Mouse (Mus musculus): ENCODE data around the gene Rpl23a. TPM values are rescaled to one million over a fixed set of nuclear protein-coding genes. Genes with fewer than 3 reads are reported as not detected.
A peak's percentile ranks its signal among the peaks of the same experiment; 100 is the strongest.

The Rpl23a gene
- polyA plus RNA-seq, 1 experiment: 125 TPM

DNA sequence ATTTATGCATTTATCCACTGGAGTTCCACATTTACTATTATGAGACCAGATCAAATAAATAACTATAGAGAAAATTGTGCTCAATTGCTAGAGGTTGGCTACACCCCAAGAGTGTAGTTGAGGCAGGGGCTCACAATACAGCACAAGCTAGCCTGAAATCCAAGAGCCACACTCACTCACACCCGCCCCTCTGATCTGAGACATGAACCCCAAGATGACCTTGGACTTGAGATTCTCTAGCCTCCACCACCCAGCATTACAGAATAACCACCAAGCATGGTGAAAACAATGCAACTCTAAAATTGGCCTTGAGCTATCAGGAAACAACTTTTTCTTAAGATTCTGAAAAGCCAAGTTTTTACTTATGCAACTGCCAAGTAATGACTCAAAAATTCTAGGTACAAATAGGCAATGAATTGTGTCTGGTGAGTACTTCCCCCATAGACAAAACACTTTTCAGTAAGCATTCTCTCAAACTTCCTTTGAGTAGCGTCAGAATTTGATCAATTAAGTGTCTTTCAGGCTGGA, 1.5 kb downstream of the Rpl23a start:
- Histone ChIP-seq H3K27ac (ENCODE audit: control insufficient read depth, insufficient read depth, low read depth, low read length) (no peak overlapping the region), H3K4me1 (ENCODE audit: control insufficient read depth, insufficient read depth, low read length) (peaks cover 22% of the 10 kb centered on the region), H3K4me3 (ENCODE audit: control insufficient read depth, low read depth, low read length) (no peak overlapping the region), H3K27me3 (ENCODE audit: control insufficient read depth, insufficient read depth, low read length) (no peaks in the 10 kb centered on the region), H3K36me3 (ENCODE audit: control insufficient read depth, insufficient read depth, low read length) (peaks cover 1% of the 10 kb centered on the region)
- no peak for TF ChIP-seq POLR2A (IDR thresholded peaks at IDR 0.05; ENCODE audit: control insufficient read depth, low read depth, low read length)
- TF ChIP-seq CTCF (IDR thresholded peaks at IDR 0.05; ENCODE audit: control insufficient read depth, insufficient read depth, insufficient replicate concordance, low read depth, low read length): no peak

DNA sequence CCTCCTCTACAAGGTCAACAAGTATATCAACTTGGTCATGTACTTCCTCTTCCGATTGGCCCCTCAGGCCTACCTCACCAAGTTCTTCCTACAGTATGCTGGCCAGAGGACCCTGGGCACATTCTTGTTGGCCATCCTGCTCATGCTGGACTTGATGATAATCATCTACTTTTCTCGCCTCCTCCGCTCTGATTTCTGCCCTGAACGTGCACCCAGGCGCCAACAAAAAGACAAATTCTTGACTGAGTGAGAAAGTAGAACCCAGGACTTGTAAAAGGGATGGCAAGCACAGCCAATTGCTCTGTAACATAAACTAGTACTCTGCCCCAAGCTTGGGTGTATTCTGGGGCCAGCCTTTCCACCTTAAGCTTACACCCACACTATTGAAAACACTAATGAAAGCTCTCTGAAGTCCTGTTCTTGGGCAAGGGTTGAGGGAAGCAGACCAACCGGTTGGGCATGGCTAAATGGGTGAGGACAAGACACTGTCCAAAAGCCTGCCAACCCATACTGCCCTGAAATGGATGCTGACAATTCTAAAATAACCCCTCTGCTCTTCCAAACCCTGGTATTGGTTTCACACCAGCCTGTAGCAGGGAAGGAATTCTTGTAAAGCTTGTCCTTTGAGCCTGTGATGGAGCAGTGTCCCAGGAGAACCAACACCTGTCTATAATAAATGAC, 3.2 kb downstream of the Rpl23a start:
- Histone ChIP-seq H3K27me3 (ENCODE audit: control insufficient read depth, insufficient read depth, low read length) (no peaks in the 10 kb centered on the region), H3K4me1 (ENCODE audit: control insufficient read depth, insufficient read depth, low read length) (peaks cover 25% of the 10 kb centered on the region), H3K36me3 (ENCODE audit: control insufficient read depth, insufficient read depth, low read length) (peaks cover 1% of the 10 kb centered on the region), H3K4me3 (ENCODE audit: control insufficient read depth, low read depth, low read length) (no peak overlapping the region), H3K27ac (ENCODE audit: control insufficient read depth, insufficient read depth, low read depth, low read length) (no peak overlapping the region)
- TF ChIP-seq POLR2A (IDR thresholded peaks at IDR 0.05; ENCODE audit: control insufficient read depth, low read depth, low read length): no peak
- TF ChIP-seq CTCF (IDR thresholded peaks at IDR 0.05; ENCODE audit: control insufficient read depth, insufficient read depth, insufficient replicate concordance, low read depth, low read length): no peak

DNA sequence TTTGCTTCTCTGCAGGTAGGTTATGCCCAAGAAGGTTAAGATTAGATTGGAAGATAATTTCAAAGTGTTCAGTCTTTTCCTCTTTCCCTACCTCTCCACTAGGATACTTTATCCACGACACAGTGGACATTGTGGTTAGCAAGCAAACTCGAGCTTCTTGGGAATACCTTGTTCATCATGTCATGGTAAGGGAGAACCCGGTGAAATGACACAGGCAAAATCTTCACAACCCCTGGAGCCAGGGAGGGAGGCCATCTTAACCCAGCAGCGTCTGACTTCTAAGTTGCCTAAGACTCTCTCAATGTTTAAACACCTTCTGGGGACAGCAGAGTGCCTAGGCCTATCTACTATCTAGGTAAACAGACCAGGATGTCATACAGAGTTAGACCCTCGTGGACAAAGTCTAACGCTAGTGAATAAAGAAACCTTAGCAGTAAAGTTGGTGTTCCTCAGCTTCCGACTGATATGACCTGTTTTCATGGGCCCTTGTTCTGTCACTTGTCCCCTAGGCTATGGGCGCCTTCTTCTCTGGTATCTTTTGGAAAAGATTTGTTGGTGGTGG, 3.9 kb downstream of the Rpl23a start:
- Histone ChIP-seq H3K36me3 (ENCODE audit: control insufficient read depth, insufficient read depth, low read length) (peaks cover 1% of the 10 kb centered on the region), H3K4me1 (ENCODE audit: control insufficient read depth, insufficient read depth, low read length) (peaks cover 25% of the 10 kb centered on the region), H3K27ac (ENCODE audit: control insufficient read depth, insufficient read depth, low read depth, low read length) (peak overlapping the region; percentile 85), H3K4me3 (ENCODE audit: control insufficient read depth, low read depth, low read length) (peak overlapping the region; percentile 88), H3K27me3 (ENCODE audit: control insufficient read depth, insufficient read depth, low read length) (no peaks in the 10 kb centered on the region)
- no peak for TF ChIP-seq CTCF (IDR thresholded peaks at IDR 0.05; ENCODE audit: control insufficient read depth, insufficient read depth, insufficient replicate concordance, low read depth, low read length)
- TF ChIP-seq POLR2A (IDR thresholded peaks at IDR 0.05; ENCODE audit: control insufficient read depth, low read depth, low read length): no peak

DNA sequence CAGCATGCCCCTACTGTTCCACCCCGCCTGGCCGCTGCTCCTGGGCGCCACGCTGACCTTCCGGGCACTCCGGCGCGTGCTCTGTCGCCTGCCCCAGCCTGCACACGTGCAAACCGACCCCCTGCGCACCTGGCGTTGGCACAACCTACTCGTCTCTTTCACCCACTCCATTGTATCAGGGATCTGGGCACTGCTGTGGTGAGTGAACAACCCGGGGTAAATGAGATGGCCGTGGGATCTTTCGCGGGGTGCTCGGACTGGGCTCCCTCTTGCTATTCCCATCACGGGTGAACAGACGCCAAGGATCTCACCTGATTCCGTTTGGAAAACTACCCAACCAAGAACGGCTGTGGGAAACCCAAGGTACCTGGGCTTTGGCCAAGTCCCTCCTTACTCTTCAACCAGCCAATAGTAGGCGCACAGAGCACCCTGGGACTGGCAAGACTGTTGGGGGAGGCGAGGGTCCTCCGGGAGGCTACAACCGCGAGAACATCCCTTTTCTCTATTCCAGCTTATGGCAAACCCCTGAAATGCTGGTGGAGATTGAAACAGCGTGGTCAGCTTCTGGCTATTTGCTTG, 4.4 kb downstream of the Rpl23a start:
- Histone ChIP-seq H3K27ac (ENCODE audit: control insufficient read depth, insufficient read depth, low read depth, low read length) (peak overlapping the region; percentile 85), H3K4me1 (ENCODE audit: control insufficient read depth, insufficient read depth, low read length) (peaks cover 25% of the 10 kb centered on the region), H3K36me3 (ENCODE audit: control insufficient read depth, insufficient read depth, low read length) (peaks cover 1% of the 10 kb centered on the region), H3K4me3 (ENCODE audit: control insufficient read depth, low read depth, low read length) (peak overlapping the region; percentile 88), H3K27me3 (ENCODE audit: control insufficient read depth, insufficient read depth, low read length) (no peaks in the 10 kb centered on the region)
- TF ChIP-seq CTCF (IDR thresholded peaks at IDR 0.05; ENCODE audit: control insufficient read depth, insufficient read depth, insufficient replicate concordance, low read depth, low read length) (no peak), POLR2A (IDR thresholded peaks at IDR 0.05; ENCODE audit: control insufficient read depth, low read depth, low read length) (no peak; the same call in 1 of the 2 replicates)

DNA sequence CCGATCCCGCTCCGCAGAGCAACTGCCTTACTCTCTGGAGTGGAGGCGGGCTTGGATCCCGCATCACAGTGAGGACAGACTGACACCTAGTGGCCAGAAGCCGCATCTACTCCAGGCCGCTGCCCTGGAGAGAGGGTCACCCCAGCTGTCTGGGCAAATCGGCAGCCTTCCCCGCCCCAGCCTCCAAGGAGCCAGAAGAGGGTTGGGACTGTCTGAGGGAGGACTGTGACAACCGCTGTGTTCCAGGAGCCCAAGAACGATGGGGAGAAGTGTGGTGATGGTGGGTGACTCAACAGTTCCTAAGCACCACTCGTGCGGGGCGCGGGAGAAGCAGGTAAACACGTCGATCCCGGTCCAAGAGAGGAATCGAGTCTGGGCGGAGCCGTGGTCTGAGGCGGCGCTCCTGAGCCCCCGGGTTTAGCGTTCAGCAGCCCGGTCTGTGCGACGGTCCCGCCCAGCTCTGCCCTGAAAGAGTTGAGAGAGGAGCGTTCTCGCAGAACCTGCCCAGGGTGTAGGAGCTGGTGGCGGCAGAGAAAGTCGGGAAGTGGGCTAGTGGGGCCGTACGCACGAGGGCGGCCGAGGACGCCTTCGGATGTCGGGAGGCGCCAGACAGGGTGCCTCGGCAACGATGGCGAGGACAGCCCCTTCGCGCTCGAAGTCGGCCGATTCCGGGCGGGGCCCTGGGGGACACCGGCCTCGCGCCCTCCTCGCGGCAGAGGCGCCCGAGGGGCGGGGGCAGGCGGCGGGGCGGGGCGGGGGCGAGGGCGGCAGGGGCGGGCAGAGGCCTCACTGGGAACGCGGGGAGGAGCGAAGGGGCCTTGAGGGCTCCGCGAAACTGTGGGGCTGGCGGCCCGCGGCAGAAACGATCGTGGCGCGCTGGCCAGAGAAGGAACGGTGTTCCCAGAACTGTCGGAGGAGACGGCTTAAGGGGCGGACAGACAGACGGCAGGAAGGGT, 5.2 kb downstream of the Rpl23a start:
- H3K4me3 ChIP-seq (ENCODE audit: control insufficient read depth, low read depth, low read length): peak overlapping the region; percentile 88
- no peaks in the 10 kb centered on the region for H3K27me3 ChIP-seq (ENCODE audit: control insufficient read depth, insufficient read depth, low read length)
- TF ChIP-seq POLR2A (IDR thresholded peaks at IDR 0.05; ENCODE audit: control insufficient read depth, low read depth, low read length) (peak; percentile 37; the same call in 1 of the 2 replicates), CTCF (IDR thresholded peaks at IDR 0.05; ENCODE audit: control insufficient read depth, insufficient read depth, insufficient replicate concordance, low read depth, low read length) (peak; percentile 96)
- H3K4me1 ChIP-seq (ENCODE audit: control insufficient read depth, insufficient read depth, low read length): peaks cover 25% of the 10 kb centered on the region
- peaks cover 1% of the 10 kb centered on the region for H3K36me3 ChIP-seq (ENCODE audit: control insufficient read depth, insufficient read depth, low read length)
- H3K27ac ChIP-seq (ENCODE audit: control insufficient read depth, insufficient read depth, low read depth, low read length): peak overlapping the region; percentile 88

DNA sequence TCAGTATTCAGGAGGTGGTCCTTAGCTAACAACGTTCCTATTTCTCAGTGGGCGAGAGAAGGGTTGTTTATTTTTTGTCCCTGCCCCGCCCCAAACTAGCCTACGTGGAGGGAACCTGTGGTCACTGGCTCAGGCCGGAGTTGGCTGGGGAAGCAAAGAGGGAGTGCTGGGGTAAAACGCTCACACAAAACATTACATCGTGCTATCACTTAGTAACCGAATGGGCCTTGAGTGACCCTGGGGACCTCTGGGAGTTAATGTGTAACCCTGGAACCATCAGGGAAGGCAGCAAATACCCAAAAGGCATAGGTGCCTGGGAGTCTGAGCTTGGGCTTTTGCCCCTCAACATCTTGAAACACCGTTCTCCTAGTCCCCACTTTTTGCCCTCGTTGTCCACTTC, 5.9 kb downstream of the Rpl23a start:
- peak overlapping the region; percentile 88 for H3K27ac ChIP-seq (ENCODE audit: control insufficient read depth, insufficient read depth, low read depth, low read length)
- H3K4me1 ChIP-seq (ENCODE audit: control insufficient read depth, insufficient read depth, low read length): peaks cover 21% of the 10 kb centered on the region
- H3K36me3 ChIP-seq (ENCODE audit: control insufficient read depth, insufficient read depth, low read length): peaks cover 1% of the 10 kb centered on the region
- TF ChIP-seq CTCF (IDR thresholded peaks at IDR 0.05; ENCODE audit: control insufficient read depth, insufficient read depth, insufficient replicate concordance, low read depth, low read length) (no peak), POLR2A (IDR thresholded peaks at IDR 0.05; ENCODE audit: control insufficient read depth, low read depth, low read length) (no peak)
- H3K4me3 ChIP-seq (ENCODE audit: control insufficient read depth, low read depth, low read length): peak overlapping the region; percentile 88
- no peaks in the 10 kb centered on the region for H3K27me3 ChIP-seq (ENCODE audit: control insufficient read depth, insufficient read depth, low read length)
